Mouse (Mus musculus) hindbrain, embryonic 10.5 days (tissue): ENCODE measurements at regions not wholly inside any gene's neighbourhood (a gene's known extent, or its start where the extent isn't known, plus 50 kb on each side); places are given as distances from the start of the nearest gene placed in this dataset.

ENCODE experiments used
- DNase-seq: peaks from one replicate; pipeline ENCODE4 v3.0.0-alpha.2; 2017; ENCODE audit warnings: low spot score
- H3K27ac ChIP-seq: fragments of 300-500 bp; sonication (generic); 2 replicates; pipeline ENCODE4 v1.5.1; 2016; ENCODE audit warnings: mild to moderate bottlenecking, moderate library complexity
- H3K27me3 ChIP-seq: fragments of 300-500 bp; sonication (generic); 2 replicates; pipeline ENCODE4 v1.6.1; 2016; ENCODE audit warnings: mild to moderate bottlenecking; ENCODE audit not compliant: poor library complexity, insufficient read depth, severe bottlenecking
- H3K36me3 ChIP-seq: fragments of 300-500 bp; sonication (generic); 2 replicates; pipeline ENCODE4 v1.6.1; 2016; ENCODE audit warnings: mild to moderate bottlenecking, moderate library complexity
- H3K4me1 ChIP-seq: fragments of 300-500 bp; sonication (generic); replicated peaks from 2 replicates; pipeline ENCODE4 v1.6.1; 2016; ENCODE audit warnings: mild to moderate bottlenecking
- H3K4me3 ChIP-seq: fragments of 300-500 bp; sonication (generic); 2 replicates; pipeline ENCODE4 v1.5.1; 2016; ENCODE audit warnings: mild to moderate bottlenecking, moderate library complexity
- H3K9me3 ChIP-seq: fragments of 300-500 bp; sonication (generic); 2 replicates; pipeline ENCODE4 v1.6.1; 2016; ENCODE audit warnings: mild to moderate bottlenecking, moderate library complexity
- WGBS: fragments of 180-500 bp; shearing (Covaris S2); methylation state at CpG from one replicate; pipeline ENCODE4 v1.1.7; 2016; 5-methylcytosine and 5-hydroxymethylcytosine counted together

DNA sequence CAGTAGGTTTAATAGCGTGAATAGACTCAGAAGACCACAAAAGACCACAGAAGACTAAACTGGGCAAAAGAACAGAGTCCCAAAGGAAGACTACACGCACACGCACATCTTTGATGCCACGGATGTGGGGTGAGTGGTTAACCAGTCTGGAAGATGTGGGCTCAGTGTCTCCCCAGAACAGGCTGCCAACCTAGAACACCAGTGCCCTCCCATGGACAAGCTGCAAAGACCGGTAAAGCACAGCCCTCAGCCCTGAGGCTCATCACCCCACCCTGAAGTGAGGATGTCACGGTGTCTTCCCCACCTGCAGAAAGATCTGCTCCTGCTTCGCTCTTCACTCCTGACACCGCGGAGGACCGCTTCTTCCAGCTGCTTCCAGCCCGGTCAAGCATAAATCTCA lies 295.9 kb downstream of the Agtpbp1 start:
- Histone ChIP-seq H3K36me3 (no peaks in the 10 kb centered on the region), H3K27me3 (no peaks in the 10 kb centered on the region), H3K4me3 (no peak overlapping the region), H3K4me1 (peaks cover 18% of the 10 kb centered on the region), H3K27ac (0 out of 2 replicates have a peak overlapping the region, but pooled peaks have one; percentile 12), H3K9me3 (no peaks in the 10 kb centered on the region)
- 82% methylated on average over 11 of the region's 11 CpGs for WGBS
- DNase-seq, result peak; percentile 21

DNA sequence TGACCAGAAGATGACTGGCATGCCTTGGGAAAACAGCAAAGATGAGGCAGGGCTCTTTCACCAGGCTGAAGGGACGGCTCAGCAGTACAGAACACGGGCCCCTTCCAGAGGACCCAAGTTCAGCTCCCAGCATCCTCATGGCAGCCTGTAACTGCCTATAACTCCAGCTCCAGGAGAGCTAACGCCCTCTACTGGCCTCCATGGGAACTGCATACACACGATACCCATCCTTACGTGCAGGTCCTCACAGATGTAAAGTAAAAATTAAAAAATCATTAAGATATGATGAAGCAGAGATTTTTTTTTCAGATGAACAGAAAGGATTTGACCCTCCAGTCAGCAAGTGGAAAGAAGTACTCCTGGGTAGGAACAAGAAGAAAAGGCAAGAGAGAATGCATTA lies 303.8 kb downstream of the Agtpbp1 start:
- H3K27ac ChIP-seq, result no peak overlapping the region
- no peaks in the 10 kb centered on the region for H3K27me3 ChIP-seq
- H3K9me3 ChIP-seq, result no peaks in the 10 kb centered on the region; the same call in 1 of the 2 replicates
- no peak overlapping the region for H3K4me3 ChIP-seq
- no peaks in the 10 kb centered on the region for H3K4me1 ChIP-seq
- 82% methylated on average over 5 of the region's 5 CpGs for WGBS
- no peak for DNase-seq
- H3K36me3 ChIP-seq, result no peaks in the 10 kb centered on the region

DNA sequence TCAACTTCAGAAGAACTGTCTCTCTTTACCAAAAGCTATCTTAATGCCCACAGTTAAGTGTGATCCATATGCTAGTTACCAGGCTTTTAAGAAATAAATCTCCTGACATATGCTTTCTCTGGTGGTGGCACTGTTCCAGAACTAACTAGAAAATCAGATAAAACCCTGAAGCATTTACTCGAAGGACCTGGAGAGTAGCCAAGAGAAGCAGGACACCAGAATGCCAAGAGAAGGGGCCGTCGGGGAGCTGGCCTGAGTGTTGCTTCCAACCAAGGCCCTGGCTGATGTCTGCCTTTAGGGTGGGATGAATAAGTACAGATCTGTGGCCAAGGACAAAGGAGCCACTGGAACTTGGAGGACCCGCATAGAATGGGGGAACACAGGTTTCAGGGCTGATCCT lies 305.9 kb downstream of the Agtpbp1 start:
- Histone ChIP-seq H3K27ac (no peak overlapping the region), H3K27me3 (no peaks in the 10 kb centered on the region), H3K36me3 (no peaks in the 10 kb centered on the region), H3K9me3 (no peaks in the 10 kb centered on the region; the same call in 1 of the 2 replicates), H3K4me1 (no peaks in the 10 kb centered on the region), H3K4me3 (no peak overlapping the region)
- WGBS, result 92% methylated on average over 4 of the region's 4 CpGs
- no peak for DNase-seq

DNA sequence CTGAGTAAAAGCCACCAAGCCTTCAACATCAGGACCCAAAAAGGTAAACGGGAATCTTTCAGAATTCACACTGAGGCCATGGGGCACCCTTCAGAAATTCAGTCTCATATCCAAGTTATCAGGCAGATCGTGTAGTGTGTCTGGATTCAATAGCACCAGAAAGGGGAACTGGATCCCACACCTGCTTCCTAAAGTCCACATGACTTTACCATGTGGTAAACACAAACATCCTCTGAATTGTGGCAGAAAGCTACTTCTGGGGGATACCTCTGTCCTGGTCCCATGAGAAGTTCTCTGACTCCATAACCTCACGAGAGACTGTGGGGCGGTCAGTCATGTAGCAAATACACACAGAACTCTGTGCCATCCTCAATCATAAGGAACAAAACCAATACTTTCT lies 313.4 kb downstream of the Agtpbp1 start:
- Histone ChIP-seq H3K4me1 (0 out of 2 replicates have a peak, but pooled peaks cover 3% of the 10 kb centered on the region), H3K36me3 (no peaks in the 10 kb centered on the region), H3K27ac (no peak overlapping the region), H3K27me3 (no peaks in the 10 kb centered on the region), H3K9me3 (no peaks in the 10 kb centered on the region), H3K4me3 (no peak overlapping the region)
- 88% methylated on average over 4 of the region's 4 CpGs for WGBS
- DNase-seq, result no peak

DNA sequence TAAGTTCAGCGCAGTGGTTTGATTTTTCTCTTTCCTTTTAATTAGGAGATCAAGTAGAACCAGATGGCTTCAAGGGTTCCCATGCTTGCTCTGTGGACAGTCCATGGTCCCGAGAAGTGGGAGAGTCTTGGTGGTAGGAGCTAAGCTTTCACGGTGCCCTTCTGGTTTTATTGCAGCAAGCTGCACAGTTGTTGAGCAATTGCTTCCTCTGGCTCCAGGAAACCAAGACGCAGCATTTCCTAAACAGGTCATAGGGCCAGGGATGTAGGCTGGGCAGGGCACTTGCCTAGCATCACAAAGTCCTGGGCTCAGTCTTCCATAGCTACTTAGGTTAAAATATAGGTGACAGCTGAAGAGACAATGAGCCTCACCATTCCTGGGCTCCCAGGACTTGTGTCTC lies 318.2 kb downstream of the Agtpbp1 start:
- Histone ChIP-seq H3K36me3 (no peaks in the 10 kb centered on the region), H3K27ac (no peak overlapping the region), H3K4me1 (0 out of 2 replicates have a peak, but pooled peaks cover 5% of the 10 kb centered on the region), H3K9me3 (no peaks in the 10 kb centered on the region), H3K27me3 (no peaks in the 10 kb centered on the region), H3K4me3 (no peak overlapping the region)
- DNase-seq, result no peak
- 83% methylated on average over 4 of the region's 4 CpGs for WGBS

DNA sequence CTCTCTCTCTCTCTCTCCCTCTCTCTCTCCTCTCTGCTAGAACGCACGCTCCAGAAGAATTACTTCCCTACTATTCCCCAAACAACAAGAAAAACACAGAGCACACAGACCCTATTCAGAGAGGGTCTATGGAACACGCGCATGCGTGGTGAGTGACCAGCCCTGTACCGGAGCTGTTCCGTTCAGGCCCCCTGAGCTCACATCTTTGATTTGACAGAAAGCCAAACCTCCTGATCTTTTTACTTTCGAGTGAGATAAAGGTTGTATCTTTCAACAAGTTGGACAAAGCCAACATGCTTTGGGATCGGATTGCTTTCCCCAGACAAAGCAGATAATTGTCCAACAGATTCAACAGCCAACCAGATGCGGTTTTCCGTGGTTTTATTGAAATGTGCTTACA lies 320.9 kb downstream of the Agtpbp1 start:
- 0 out of 2 replicates have a peak, but pooled peaks cover 5% of the 10 kb centered on the region for H3K4me1 ChIP-seq
- WGBS, result 73% methylated on average over 11 of the region's 11 CpGs
- H3K27ac ChIP-seq, result peak overlapping the region; percentile 18; the same call in 1 of the 2 replicates
- no peaks in the 10 kb centered on the region for H3K9me3 ChIP-seq
- no peaks in the 10 kb centered on the region for H3K36me3 ChIP-seq
- no peak overlapping the region for H3K4me3 ChIP-seq
- no peak for DNase-seq
- H3K27me3 ChIP-seq, result no peaks in the 10 kb centered on the region

DNA sequence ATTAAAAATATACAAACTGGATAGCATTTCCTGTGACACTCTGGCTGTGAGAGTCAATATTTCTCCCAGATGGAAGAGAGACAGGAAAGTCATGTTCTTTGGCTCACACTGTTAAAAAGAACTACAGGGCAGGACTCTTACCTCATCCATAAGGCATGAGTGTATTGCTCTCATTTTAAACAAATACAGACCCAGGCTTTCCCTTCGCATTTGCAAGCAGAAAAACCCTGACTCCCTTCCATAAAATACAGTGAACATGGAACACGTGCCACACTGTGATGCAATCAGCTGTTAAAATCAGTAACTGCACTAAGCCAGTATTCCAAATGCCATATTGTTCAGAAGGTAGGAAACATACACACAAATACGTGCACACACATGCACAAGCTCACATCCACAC lies 323.1 kb downstream of the Agtpbp1 start:
- no peak overlapping the region for H3K4me3 ChIP-seq
- H3K4me1 ChIP-seq, result peaks cover 24% of the 10 kb centered on the region
- no peaks in the 10 kb centered on the region for H3K36me3 ChIP-seq
- H3K27ac ChIP-seq, result no peak overlapping the region
- 92% methylated on average over 3 of the region's 3 CpGs for WGBS
- no peak for DNase-seq
- H3K9me3 ChIP-seq, result no peaks in the 10 kb centered on the region
- no peaks in the 10 kb centered on the region for H3K27me3 ChIP-seq

DNA sequence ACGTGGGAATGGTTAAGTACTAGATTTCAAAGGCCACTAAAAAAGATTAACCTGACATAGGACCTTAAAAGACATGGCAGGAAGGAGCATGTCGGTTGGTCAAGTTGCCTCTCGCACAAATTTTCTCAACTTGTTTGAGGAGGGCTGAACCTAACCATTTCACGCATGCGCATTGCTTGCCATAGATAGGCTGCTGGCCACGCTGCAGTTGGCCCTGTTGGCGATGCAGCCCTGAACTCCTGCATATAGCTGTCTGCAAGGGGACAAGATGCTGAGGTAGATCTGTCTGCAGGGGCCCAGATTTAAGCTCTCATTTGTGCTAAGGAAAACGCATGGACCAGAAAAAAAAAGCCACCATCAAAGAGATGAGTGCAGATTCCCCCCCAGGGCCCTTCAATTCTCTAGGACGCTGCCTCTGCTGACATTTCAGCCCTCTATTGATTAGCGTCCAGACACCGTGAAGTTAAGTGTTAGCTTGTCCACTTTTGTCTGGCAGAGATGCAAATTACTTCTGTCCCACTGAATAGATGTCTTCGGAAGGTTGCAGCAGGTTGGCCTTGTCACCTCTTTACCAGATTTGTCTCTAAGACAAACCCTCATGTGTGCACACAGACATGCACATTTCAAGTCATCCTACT lies 329.1 kb downstream of the Agtpbp1 start:
- DNase-seq, result peak; percentile 54
- H3K27ac ChIP-seq, result peak overlapping the region; percentile 87

DNA sequence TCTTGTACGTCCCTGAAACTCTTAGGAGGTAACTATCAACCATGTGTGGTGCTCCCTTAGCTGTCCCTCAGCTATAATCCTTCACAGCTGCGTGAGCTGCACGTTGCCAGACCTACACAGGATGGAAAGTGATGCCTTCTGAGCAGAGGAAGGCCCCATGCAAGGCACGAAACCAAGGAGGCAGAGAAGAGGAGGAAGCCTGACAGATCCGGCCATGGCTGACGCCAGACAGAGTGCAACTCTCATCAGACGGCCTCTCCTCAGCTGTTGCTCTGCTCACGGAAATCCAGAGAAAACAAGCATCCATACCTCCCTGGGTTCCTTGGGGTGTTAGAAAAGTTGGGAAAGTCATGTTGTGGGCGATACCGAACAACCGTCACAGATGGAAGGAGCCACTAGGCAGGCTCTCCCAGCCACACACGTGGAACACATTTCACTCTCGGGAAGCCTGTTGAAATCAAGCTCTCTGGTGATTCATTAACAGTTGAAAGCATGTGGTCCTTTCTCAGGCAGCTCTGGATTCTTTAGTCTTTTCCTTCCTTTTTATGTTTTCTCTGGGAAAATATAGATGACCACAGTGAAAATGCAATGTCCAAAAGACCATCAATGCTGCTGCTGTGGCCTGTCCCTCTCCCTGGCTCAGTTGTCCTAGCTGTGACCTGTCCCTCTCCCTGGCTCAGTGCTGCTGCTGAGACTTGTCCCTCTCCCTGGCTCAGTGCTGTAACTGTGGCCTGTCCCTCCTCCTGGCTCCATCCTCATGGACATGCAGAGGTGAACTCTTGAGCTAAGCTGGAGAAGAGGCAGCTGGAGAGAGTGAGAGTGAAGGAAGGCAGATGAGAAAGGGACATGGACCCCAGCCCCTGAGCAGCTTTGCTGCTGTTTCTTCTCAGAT lies 331.1 kb downstream of the Agtpbp1 start:
- WGBS, result 76% methylated on average over 13 of the region's 13 CpGs
- no peaks in the 10 kb centered on the region for H3K27me3 ChIP-seq
- H3K9me3 ChIP-seq, result no peaks in the 10 kb centered on the region
- H3K4me3 ChIP-seq, result no peak overlapping the region
- H3K36me3 ChIP-seq, result no peaks in the 10 kb centered on the region
- no peak for DNase-seq
- H3K27ac ChIP-seq, result peak overlapping the region; percentile 82
- peaks cover 86% of the 10 kb centered on the region for H3K4me1 ChIP-seq

More for the DNA sequence above, 329.1 kb downstream of the Agtpbp1 start:
- 40% methylated on average over 12 of the region's 12 CpGs for WGBS
- Histone ChIP-seq H3K36me3 (no peaks in the 10 kb centered on the region), H3K4me1 (peaks cover 74% of the 10 kb centered on the region), H3K4me3 (no peak overlapping the region), H3K9me3 (no peaks in the 10 kb centered on the region), H3K27me3 (no peaks in the 10 kb centered on the region)

DNA sequence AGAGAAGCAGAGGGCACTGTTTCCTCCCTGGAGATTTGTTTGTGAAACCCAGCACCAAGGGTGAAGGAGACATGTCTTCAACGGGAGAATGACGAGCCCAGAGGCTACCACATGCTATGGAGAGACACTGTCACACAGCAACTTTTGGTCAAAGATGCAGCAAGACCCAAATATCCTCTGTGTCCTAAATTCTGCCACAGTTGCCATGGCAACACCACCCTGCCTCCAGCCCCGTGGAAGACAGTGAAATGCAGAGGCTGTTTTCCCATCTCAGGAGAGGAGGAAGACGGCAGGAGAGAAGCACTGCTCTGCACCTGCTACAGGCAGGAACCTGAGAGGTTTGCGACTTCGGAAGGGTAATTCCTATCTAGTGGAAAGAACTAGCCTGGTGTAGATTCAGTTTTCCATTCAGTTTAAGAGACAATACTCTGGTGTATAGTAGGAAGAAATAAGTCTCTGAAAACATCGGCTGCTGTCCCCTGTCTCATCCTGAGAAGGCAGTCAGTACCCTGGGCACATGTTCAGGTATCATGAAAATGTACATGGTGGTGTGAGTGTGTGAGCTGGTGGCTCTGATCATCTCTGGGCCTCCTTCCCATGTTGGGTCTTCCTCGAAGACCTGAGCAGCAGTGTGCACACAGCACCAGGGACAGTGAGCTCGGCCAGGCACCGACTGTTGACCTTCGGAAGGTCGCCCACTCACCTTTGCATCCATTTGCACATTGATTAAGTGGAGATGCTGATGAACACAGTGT lies 333.6 kb downstream of the Agtpbp1 start:
- Histone ChIP-seq H3K27ac (peak overlapping the region; percentile 73), H3K36me3 (no peaks in the 10 kb centered on the region), H3K9me3 (no peaks in the 10 kb centered on the region), H3K4me3 (no peak overlapping the region), H3K27me3 (no peaks in the 10 kb centered on the region), H3K4me1 (peaks cover 69% of the 10 kb centered on the region)
- 54% methylated on average over 12 of the region's 12 CpGs for WGBS
- DNase-seq, result peak; percentile 51

DNA sequence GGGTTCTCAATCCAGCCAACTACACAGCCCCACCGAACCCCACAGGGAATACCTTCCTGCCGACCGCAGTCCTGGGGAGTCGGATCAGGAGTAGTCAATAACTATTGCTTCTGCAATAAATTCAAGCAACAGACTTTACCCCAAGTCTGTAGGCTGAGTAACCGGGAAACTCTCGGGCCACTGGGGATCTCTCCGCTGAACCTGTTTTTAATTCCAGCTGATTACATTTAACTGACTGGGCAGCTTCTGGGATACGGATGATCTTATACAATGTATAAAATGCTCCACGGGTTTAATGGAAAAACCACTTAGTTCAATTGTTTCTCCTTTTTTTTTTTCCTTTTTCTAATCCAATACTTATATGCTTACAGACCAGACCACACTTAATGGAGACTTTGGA lies 336.6 kb downstream of the Agtpbp1 start:
- Histone ChIP-seq H3K27me3 (no peaks in the 10 kb centered on the region), H3K4me1 (peaks cover 40% of the 10 kb centered on the region), H3K4me3 (no peak overlapping the region), H3K36me3 (no peaks in the 10 kb centered on the region), H3K27ac (peak overlapping the region; percentile 6; the same call in 1 of the 2 replicates), H3K9me3 (no peaks in the 10 kb centered on the region)
- DNase-seq, result no peak
- WGBS, result 84% methylated on average over 9 of the region's 9 CpGs

DNA sequence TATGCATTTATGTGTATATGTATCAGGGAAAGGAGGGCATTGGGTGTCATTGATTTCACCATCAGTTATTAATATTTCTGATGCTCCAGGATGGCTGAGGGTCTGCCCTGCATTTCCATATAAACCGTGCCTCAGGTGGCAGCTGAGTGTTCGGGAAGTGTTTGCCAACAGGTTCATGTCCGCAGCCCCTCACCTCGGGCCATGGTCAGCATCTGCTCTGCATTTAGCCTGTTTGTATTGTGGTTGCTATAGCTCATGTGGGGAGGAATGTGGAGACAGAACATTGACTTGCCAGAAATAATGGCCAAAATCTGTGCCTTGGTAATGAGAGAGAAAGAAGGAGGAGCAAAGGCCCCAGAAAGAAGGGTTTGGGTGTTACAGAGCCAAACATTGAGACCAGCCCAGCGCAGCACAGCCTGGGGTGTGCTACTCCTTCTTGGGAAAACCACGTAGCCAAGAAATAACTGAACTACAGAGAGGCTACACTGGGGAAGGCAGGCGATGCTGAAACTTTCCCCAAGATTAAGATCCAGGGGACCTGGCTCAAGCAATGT lies 338.0 kb downstream of the Agtpbp1 start:
- H3K9me3 ChIP-seq, result no peaks in the 10 kb centered on the region
- DNase-seq, result no peak

More for the DNA sequence above, 338.0 kb downstream of the Agtpbp1 start:
- 85% methylated on average over 7 of the region's 7 CpGs for WGBS
- Histone ChIP-seq H3K27ac (peak overlapping the region; percentile 40; the same call in 1 of the 2 replicates), H3K4me1 (peaks cover 30% of the 10 kb centered on the region), H3K27me3 (no peaks in the 10 kb centered on the region), H3K4me3 (no peak overlapping the region), H3K36me3 (no peaks in the 10 kb centered on the region)
